Mouse (Mus musculus): ENCODE results near the gene Ubtd2.

Ubtd2 gene

DNA sequence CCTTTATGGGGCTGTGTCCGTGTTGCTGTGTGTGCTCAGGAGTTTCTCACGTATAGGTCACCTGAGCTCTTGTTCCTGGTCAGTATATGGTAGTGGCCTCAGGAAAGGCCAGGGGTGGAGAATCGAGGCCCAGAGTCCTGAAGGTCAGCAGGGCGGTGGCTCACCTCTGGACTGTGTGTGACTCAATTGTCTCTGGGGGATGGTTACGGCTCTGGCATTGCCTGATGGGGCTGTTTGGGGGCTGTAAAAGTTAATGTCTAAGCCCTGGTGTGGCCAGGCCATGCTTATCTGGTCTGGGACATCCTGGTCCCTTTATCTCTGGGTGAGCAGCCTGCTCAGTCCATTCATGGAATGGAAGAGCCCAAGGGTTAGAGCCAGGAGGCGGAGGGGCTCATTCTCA lies 111.0 kb downstream of the Ubtd2 start:
- DNase-seq = no peak

Measured in kidney, postnatal 10 days (tissue).